Mouse (Mus musculus) lung, adult 18-20 months (tissue): Measurements from ENCODE around the gene Gm49369.
A peak's percentile ranks its signal among the peaks of the same experiment; 100 is the strongest.
"Not testable (repeated sequence)": the region's sequence is repeated elsewhere in the genome, so short reads cannot be mapped to it uniquely, and the experiment has no call there.

Source experiments
- DNase-seq, 2 experiments: peaks; one replicate each; pipeline ENCODE4 v3.0.0; 2022; ENCODE audit warnings: mixed read lengths in 2 of 2

Gm49369 gene

GRCm38 (mm10) chr7:142370937-142371336 is 11.5 kb downstream of the Gm49369 start:
- DNase-seq = no peak

DNA sequence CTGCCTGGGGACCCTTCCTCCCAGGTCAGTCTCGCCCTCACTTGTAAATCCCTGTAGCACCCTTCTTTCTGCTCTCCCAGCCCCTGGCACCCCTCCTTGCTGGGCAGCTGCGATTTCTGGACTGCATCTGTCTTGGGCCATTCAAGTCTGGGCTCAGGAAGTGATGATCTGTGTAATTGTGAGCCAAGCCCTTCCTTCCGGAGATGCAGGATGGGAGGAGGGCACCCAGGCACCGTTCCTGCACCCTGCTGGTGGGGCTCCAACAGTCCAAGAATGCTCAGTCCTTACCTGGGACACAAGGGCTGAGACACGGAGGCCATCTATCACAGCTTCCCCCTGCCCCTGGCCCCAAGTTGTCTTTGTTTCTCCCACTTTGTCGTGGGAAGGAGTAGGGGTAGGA is 12.6 kb downstream of the Gm49369 start:
- DNase-seq = peak; percentile 57 to 77

GRCm38 (mm10) chr7:142368856-142369255 is 13.6 kb downstream of the Gm49369 start:
- DNase-seq = no peak

DNA sequence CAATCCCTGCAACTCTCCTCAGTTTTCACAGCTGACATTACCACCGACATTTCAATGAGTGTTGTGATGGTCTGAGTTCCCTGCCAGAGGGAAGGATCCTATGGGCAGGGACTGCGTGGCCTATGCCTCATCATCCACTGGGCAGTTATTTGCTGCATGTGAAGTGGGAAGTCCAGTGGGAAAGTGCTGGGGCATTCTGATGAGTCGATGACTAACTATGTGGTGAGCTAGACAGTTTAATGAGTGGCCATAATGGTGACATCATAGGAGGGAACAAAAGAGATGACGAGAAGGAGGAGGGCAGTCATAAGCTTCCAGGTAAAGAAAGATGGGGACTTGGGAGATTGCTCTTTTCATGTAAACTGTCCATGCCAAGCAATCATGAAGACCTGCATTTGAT is 19.4 kb downstream of the Gm49369 start:
- no peak for DNase-seq

DNA sequence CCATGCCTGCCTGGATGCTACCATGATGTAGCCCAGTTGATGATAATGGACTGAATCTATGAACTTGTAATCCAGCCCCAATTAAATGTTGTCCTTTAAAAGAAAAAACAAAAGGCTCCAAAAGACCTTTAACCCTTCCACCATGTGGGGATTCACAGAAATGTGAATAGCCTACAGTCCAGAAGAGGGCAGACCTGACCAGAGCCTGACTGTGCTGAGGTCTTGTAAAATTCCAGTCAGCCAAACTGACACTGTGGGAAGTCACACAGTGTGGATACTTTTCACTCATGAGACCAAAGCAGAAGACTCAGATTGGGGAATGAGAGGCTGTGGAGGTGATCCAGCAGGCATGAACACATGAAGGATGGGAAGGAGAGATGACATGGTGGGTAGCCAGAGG is 21.7 kb downstream of the Gm49369 start:
- DNase-seq = no peak

- no peak for DNase-seq
These were observed 23.3 kb downstream of the Gm49369 start for GRCm38 (mm10) chr7:142359129-142359528.

- DNase-seq = no peak
These were observed 24.9 kb downstream of the Gm49369 start for GRCm38 (mm10) chr7:142357566-142357965.

DNA sequence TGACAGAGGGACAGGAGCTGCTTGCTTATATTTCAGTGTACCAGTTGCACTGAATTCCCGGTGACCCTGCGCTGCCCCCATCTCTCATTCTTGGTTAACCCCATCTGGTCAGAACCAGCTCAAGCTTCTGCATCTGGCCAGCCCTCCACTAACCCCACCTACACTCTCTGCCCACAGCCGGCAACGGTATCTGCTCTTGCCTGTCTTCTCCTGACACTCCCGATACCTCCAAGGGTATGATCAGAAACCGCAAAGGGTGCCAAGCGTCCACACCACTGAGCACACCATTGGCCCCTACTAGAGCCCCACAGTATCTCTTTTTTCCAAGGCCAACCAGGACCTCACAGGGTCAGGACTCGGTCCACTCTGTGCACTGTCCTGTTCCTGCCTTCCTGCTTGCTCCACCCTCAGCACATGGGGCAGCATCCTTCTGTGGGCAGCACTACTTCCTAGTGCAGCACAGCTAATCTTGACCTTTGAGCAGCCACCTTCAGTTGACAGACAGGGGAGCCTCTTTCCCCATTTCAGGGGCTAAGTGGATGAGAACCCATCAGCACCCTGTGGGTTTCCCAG is 27.7 kb downstream of the Gm49369 start:
- no peak for DNase-seq

DNA sequence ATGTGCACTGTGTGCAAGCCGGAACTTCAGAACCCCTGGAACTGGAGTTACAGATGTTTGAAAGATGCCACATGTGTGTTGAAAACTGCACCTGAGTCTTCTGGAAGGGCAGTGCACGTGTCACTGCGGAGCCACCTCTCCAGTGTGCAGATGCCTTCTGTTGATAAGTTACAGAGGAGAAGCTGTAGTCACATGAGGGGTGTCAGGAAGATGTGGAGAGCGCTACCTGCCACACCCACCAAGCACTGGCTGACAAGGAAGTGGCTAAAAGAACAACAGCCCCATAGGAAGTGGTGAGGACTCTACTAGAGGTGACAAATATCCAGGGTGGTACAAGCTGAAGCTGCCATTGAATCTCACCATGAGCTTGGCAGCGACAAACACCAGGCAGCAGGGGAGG is 28.6 kb downstream of the Gm49369 start:
- DNase-seq = peak in 1 of 2 experiments; percentile 44

DNA sequence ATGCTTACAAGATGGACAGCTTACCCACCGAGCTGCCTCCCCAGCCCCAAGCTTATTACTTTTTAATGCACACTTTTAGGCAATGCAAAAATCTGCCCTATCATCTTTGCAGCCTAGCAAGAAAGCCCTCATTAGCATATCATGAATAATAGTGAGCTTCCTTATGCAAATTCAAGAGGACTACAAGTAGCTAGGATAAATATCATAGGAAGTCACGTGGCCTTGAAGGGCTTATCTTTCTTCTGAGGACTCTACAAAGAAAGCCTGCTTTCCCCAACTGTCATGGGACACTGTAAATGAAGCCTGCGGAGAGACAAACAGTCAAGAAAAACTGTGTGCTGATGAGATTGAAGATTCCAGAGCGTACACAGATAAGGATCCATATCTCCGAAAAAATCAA is 30.9 kb downstream of the Gm49369 start:
- DNase-seq = no peak

- DNase-seq = no peak
These were observed 33.0 kb downstream of the Gm49369 start for GRCm38 (mm10) chr7:142349308-142349961.

- no peak for DNase-seq
These were observed 34.9 kb downstream of the Gm49369 start for GRCm38 (mm10) chr7:142347542-142347941.

DNA sequence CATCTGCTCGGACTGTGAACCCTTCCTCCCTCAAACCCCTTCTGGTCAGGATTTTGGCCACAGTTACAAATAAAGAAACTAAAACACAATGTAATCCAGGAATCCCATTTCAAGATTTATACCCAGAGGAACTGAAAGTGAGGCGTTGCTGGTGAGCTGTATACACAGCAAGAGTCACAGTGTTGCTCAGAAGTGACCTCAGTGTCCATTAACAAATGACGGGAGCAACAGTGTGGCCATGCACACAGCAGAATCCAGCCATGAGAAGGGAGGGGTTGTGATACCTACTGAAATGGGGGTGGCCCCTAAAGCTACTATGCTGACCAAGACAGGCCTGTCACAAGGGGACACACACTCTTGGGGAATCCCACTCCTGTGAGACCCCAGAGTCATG is 40.2 kb downstream of the Gm49369 start:
- DNase-seq = peak in 1 of 2 experiments; percentile 25

DNA sequence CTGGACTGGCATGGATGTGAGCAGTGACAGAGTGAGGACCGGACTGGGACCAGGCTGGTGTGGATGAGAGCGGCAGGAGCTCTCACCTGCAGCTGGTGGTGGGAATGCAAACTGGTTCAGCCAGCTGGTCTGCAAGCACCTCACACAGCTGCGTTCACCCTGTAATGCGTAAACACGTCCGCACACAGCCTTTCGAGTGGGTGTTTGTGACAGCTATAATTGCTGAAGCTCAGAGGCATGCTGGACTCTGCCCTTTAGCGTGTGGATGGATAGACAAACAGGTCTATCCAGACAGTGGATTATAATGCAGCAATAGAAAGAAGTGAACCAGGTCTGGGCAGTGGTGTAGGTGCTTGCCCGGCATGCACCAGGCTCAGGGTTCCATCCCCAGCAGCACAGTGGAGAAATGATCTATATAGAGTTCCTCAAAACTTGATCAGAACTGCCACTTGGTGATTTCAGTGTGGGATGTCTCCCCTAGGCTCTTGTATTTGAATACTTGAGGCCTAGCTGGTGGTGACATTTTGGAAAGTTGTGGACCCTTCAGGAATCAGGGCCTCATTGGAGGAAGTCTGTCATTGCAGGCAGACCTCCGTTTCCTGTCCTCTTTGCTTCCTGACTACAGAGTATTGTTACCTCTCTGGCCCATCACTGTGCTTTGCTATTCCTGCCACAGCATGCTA is 40.8 kb downstream of the Gm49369 start:
- DNase-seq = peak in 1 of 2 experiments; percentile 28

DNA sequence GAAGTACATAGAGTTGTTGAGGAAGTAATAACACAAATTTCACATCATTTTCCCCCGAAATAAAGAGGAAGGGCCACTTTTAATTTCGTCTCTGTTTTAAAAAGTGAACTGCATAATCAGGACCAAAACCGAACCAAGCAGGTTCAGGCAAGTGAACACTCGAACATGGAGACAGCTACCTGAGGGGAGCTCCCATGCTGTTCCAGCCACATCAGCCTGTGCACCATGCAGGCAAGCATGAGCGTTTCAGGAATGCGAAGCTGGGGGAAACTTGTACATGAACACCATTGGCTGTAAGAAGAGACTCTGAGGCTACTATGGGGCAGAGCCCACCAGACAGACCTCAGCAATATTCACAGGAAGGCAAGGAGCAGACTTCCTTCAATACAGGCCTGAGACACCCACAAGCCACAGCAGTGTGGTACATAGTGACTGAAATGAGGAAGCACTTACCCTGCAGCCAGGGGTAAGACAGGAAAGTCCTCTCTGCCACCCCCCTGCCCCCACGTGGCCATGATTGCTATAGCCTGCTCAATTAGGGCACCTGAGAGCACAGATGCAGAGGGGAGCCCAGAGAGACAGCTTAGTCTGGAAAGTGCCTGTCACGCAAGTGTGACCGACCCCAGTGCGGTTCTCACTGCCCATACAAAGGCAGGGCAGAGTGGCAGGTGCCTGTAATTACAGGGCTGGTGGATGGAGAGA is 42.0 kb downstream of the Gm49369 start:
- peak; percentile 35 to 58 for DNase-seq

- no peak for DNase-seq
These were observed 47.3 kb downstream of the Gm49369 start for GRCm38 (mm10) chr7:142335151-142335550.

GRCm38 (mm10) chr7:142334246-142334645 is 48.2 kb downstream of the Gm49369 start:
- peak; percentile 74 to 82 for DNase-seq

DNA sequence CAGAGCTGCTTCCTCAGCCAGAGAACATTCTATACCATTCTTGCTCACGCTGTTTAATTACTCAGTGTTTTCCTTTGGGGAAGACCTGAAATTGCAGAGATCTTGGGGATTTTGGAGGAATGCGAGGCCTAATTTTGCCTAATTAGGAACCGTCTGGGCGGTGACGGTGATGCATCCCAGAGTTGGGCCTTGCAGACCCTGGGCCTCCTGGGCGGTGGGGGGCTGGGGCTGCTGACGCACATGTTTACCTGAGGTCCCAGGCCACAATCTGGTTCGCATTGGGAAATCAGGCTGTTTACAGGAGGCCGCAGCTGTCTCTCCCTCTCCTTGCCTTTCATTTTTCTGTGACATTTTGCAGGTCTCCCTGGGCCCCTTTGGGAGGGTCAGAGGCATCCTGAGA is 49.7 kb downstream of the Gm49369 start:
- not testable (repeated sequence) for DNase-seq

DNA sequence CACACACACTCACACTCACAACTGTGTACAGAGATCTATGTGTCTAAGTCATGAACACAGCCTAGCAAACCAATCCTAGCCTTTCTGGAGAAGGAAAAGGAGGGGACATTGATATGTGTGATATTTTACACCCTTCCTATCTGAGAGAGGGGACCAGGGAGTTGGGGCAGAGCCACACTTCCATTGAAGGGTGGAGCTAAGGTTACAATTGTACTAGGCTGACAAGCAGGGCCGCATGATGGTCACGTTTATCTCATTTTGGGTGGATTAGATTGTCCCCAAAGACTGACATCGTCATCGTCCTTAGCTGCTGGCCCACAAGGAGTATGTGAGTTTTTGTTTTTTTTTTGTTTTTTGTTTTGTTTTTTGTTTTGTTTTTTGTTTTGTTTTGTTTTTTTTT is 51.2 kb downstream of the Gm49369 start:
- no peak for DNase-seq

GRCm38 (mm10) chr7:142330271-142330724 is 52.2 kb downstream of the Gm49369 start:
- peak; percentile 14 to 23 for DNase-seq

- DNase-seq = no peak
These were observed 54.0 kb downstream of the Gm49369 start for GRCm38 (mm10) chr7:142328507-142328906.

GRCm38 (mm10) chr7:142326714-142327445 is 55.6 kb downstream of the Gm49369 start:
- no peak for DNase-seq
